Mouse (Mus musculus) neural tube, embryonic 10.5 days (tissue): Measurements from ENCODE around the gene Ndufs2.
A peak's percentile ranks its signal among the peaks of the same experiment; 100 is the strongest.

Source experiments
- DNase-seq: peaks from one replicate; pipeline ENCODE4 v3.0.0-alpha.2; 2017; ENCODE audit warnings: low spot score; ENCODE audit errors: extremely low spot score

The Ndufs2 gene

GRCm38 (mm10) chr1:171199532-171199931 lies 51.7 kb downstream of the Ndufs2 start:
- DNase-seq: no peak

- DNase-seq: peak; percentile 56
Measured at GRCm38 (mm10) chr1:171195887-171196397, 55.2 kb downstream of the Ndufs2 start, which contains the start of gene Pcp4l1. Gene Pcp4l1, minus strand, starts transcription at chr1:171196268.

GRCm38 (mm10) chr1:171195046-171195822 lies 56.0 kb downstream of the Ndufs2 start:
- DNase-seq: no peak

- peak; percentile 37 for DNase-seq
Measured at GRCm38 (mm10) chr1:171193911-171194830, 57.0 kb downstream of the Ndufs2 start.

GRCm38 (mm10) chr1:171193093-171193840 lies 57.9 kb downstream of the Ndufs2 start:
- DNase-seq: peak; percentile 52

- no peak for DNase-seq
Measured at GRCm38 (mm10) chr1:171192283-171192682, 58.9 kb downstream of the Ndufs2 start.

GRCm38 (mm10) chr1:171190832-171191231 lies 60.4 kb downstream of the Ndufs2 start:
- DNase-seq: no peak

- no peak for DNase-seq
Measured at GRCm38 (mm10) chr1:171189476-171190114, 61.6 kb downstream of the Ndufs2 start.

- no peak for DNase-seq
Measured at GRCm38 (mm10) chr1:171189046-171189445, 62.1 kb downstream of the Ndufs2 start.

GRCm38 (mm10) chr1:171187851-171188700 lies 63.1 kb downstream of the Ndufs2 start:
- no peak for DNase-seq

- DNase-seq: no peak
Measured at GRCm38 (mm10) chr1:171185655-171186054, 65.5 kb downstream of the Ndufs2 start.
